Mouse (Mus musculus) spleen, adult 2 months (tissue): ENCODE measurements around the gene Olfr726. TPM values are rescaled to one million over a fixed set of nuclear protein-coding genes. Genes with fewer than 3 reads are reported as not detected.
A peak's percentile ranks its signal among the peaks of the same experiment; 100 is the strongest.

Source experiments
- DNase-seq, 2 experiments: peaks; one replicate each; pipeline versions ENCODE4 v3.0.0 to v3.0.0-alpha.2; 2012 to 2021; ENCODE audit warnings: low spot score in 2 of 2, low read depth in 1 of 2
- H3K27ac ChIP-seq: fragments of 200-500 bp; 2 replicates; pipeline ENCODE4 v1.5.1; 2012; ENCODE audit warnings: low read length, inconsistent platforms; ENCODE audit not compliant: insufficient read depth
- H3K27me3 ChIP-seq: fragments of 200-500 bp; 2 replicates; pipeline ENCODE4 v1.6.1; 2012; ENCODE audit warnings: mild to moderate bottlenecking, moderate library complexity, low read length, inconsistent platforms; ENCODE audit not compliant: control insufficient read depth, insufficient read depth
- H3K36me3 ChIP-seq: fragments of 200-500 bp; 2 replicates; pipeline ENCODE4 v1.6.1; 2012; ENCODE audit warnings: mild to moderate bottlenecking, low read length, inconsistent platforms; ENCODE audit not compliant: control insufficient read depth, insufficient read depth
- H3K4me1 ChIP-seq: fragments of 200-500 bp; 2 replicates; pipeline ENCODE4 v1.6.1; 2011; ENCODE audit warnings: inconsistent platforms; ENCODE audit not compliant: control insufficient read depth, insufficient read depth, insufficient read length
- H3K4me3 ChIP-seq: fragments of 200-500 bp; 2 replicates; pipeline ENCODE4 v1.5.1; 2011; ENCODE audit warnings: mild to moderate bottlenecking, inconsistent platforms; ENCODE audit not compliant: insufficient read depth, insufficient read length; ENCODE audit errors: extremely low read depth
- CTCF ChIP-seq: fragments of 200-500 bp; IDR thresholded peaks from 2 replicates; pipeline ENCODE4 v1.5.1; 2011; ENCODE audit warnings: mild to moderate bottlenecking, inconsistent platforms; ENCODE audit not compliant: insufficient read depth, insufficient read length, insufficient replicate concordance; ENCODE audit errors: extremely low read depth
- POLR2A ChIP-seq: fragments of 200-500 bp; IDR thresholded peaks from 2 replicates; pipeline ENCODE4 v1.6.1; 2011; ENCODE audit warnings: low read depth, low read length, inconsistent platforms
- WGBS: fragments of 180-500 bp; shearing (Covaris S2); methylation state at CpG from one replicate; pipeline ENCODE4 v1.1.7; 2018; 5-methylcytosine and 5-hydroxymethylcytosine counted together
- polyA plus RNA-seq: library from polyadenylated mRNA; depleted of rRNA; stranded (reverse); fragments of >200 nt; gene quantifications from 2 replicates; pipeline ENCODE4 v1.2.3, GENCODE M21; 2012; rRNA removed

Gene Olfr726
- not detected in 2 replicates for polyA plus RNA-seq

- TF ChIP-seq CTCF (no peak), POLR2A (no peak)
- no peak within 1 kb of the TSS for H3K4me3 ChIP-seq
- no peak within 1 kb of the TSS for H3K27ac ChIP-seq
- no peak for DNase-seq
- no peaks in the 10 kb centered on the region for H3K27me3 ChIP-seq
- no peaks in the 10 kb centered on the region for H3K36me3 ChIP-seq
- WGBS: 71% methylated on average over 1 of the region's 1 CpGs
- H3K4me1 ChIP-seq: no peaks in the 10 kb centered on the region
These were observed at the start of gene Olfr726 for GRCm38 (mm10) chr14:50090853-50091252. Olfr726 (minus strand) TSS chr14:50090953.

GRCm38 (mm10) chr14:50122886-50123285 lies 32.1 kb upstream of the Olfr726 start, which contains the start of gene Olfr727:
Olfr727 (plus strand) TSS chr14:50123186.
- Histone ChIP-seq H3K27ac (no peak within 1 kb of the TSS), H3K27me3 (no peaks in the 10 kb centered on the region), H3K4me3 (no peak within 1 kb of the TSS), H3K36me3 (no peaks in the 10 kb centered on the region), H3K4me1 (no peaks in the 10 kb centered on the region)
- 83% methylated on average over 1 of the region's 1 CpGs for WGBS
- DNase-seq: no peak
- TF ChIP-seq POLR2A (no peak), CTCF (no peak)

DNA sequence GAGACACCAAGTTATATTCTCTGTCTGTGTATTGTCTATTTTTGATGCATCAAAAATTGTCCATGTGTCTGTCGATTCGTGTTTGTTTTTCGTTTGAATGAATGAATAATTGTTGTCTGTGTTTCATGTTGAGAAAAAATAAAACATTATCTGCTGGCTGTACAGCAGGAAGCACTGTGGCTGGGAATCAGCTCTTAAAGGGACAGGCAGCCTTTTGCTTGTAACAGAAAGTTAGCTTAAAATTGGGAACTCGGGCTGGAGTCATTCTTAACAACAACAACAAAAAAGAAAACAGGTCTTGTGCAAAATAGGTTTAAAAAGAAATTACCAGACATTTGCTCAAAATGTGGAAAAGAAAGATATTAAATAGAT lies 28.0 kb downstream of the Olfr726 start:
- Histone ChIP-seq H3K27me3 (0 out of 2 replicates have a peak, but pooled peaks cover 3% of the 10 kb centered on the region), H3K36me3 (no peaks in the 10 kb centered on the region), H3K4me1 (0 out of 2 replicates have a peak, but pooled peaks cover 2% of the 10 kb centered on the region), H3K27ac (no peak overlapping the region), H3K4me3 (0 out of 2 replicates have a peak overlapping the region, but pooled peaks have one; percentile 59)
- TF ChIP-seq POLR2A: no peak
- TF ChIP-seq CTCF: no peak
- WGBS: under 1% methylated on average over 4 of the region's 4 CpGs
- no peak for DNase-seq

DNA sequence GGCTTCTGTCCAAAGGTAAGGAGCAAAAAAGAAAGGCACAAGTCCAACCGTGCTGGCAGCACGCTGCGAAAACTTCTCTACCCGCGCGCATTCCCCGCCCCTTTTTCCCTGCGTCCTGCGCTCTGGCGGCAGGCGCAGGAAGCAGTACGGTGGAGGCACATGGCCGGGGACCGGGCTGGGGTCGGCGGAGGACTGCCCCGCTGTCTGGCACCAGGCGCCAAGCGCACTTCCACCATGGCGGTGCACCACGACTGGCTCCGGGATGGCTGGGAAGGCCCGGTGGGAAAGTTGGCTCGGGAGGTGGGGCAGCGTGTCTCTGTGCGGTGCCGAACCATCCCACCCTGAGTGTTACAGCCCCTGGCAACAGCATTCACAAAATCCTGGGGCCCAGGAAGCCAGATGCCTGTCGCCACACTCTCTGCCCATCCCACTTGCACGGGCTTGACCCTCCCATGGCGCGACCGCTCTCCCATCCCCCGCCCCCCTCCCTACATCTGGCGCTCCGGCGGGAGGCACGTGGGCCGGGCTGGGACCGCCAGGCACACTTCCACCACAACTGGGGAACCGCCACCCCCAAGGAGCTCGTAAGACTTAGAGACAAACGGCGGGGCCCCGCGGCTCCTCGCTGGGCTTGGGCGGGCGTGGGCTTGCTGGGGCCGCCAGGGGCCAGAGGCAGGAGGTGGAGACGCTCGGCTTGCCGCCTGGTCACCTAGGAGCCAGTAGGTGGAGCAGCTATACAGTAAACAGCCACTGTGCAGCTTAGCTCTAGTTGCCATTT lies 28.6 kb downstream of the Olfr726 start:
- no peak for DNase-seq
- H3K4me3 ChIP-seq: peak overlapping the region; percentile 59
- no peak overlapping the region for H3K27ac ChIP-seq
- 4% methylated on average over 52 of the region's 52 CpGs for WGBS
- 0 out of 2 replicates have a peak, but pooled peaks cover 3% of the 10 kb centered on the region for H3K27me3 ChIP-seq
- H3K36me3 ChIP-seq: no peaks in the 10 kb centered on the region
- no peak for TF ChIP-seq CTCF
- TF ChIP-seq POLR2A: no peak
- 0 out of 2 replicates have a peak, but pooled peaks cover 2% of the 10 kb centered on the region for H3K4me1 ChIP-seq

DNA sequence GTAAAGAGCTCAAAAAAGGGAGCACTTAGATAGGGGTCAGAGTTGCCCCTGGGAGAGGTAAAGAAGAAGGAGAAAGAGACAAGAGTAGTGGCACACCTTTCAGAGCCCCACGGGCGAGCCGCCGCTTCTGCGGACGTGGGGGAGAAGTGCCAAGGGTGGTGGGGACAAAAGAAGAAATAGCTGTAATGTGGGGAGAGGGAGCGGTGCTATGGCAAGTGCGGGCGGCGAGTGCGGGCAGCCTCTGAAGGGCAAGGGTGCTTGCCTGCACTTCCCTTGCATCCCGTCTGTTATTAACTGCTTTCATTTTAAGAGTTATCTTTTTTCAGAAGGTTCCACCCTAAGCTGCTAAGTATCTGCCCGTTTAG lies 29.2 kb downstream of the Olfr726 start:
- DNase-seq: no peak
- Histone ChIP-seq H3K27me3 (0 out of 2 replicates have a peak, but pooled peaks cover 3% of the 10 kb centered on the region), H3K27ac (no peak overlapping the region), H3K36me3 (no peaks in the 10 kb centered on the region), H3K4me1 (0 out of 2 replicates have a peak, but pooled peaks cover 2% of the 10 kb centered on the region), H3K4me3 (peak overlapping the region; percentile 59)
- TF ChIP-seq POLR2A: no peak
- no peak for TF ChIP-seq CTCF
- 1% methylated on average over 11 of the region's 13 CpGs for WGBS

DNA sequence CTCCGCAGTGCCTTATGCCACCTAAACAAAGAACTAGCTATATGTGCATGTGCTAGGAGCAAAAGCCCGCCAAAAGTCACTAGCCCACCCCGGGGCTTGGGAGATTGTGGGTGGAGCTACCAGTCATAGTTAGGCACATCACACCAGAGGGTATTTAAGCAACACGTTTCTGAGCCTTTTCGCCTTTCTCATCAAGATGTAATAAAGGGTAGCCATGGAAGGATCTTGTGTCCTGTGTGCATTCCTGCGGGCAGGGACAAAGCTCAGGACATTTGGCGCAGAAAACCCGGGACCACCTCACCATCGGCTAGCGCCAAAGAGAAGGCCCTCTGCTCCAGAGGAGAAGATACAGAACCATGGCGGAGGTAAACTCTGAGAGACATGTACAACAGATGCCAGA lies 29.6 kb downstream of the Olfr726 start:
- Histone ChIP-seq H3K27me3 (0 out of 2 replicates have a peak, but pooled peaks cover 3% of the 10 kb centered on the region), H3K4me1 (0 out of 2 replicates have a peak, but pooled peaks cover 2% of the 10 kb centered on the region), H3K27ac (no peak overlapping the region), H3K4me3 (no peak overlapping the region), H3K36me3 (no peaks in the 10 kb centered on the region)
- no peak for DNase-seq
- no peak for TF ChIP-seq POLR2A
- TF ChIP-seq CTCF: no peak
- WGBS: 19% methylated on average over 11 of the region's 11 CpGs

DNA sequence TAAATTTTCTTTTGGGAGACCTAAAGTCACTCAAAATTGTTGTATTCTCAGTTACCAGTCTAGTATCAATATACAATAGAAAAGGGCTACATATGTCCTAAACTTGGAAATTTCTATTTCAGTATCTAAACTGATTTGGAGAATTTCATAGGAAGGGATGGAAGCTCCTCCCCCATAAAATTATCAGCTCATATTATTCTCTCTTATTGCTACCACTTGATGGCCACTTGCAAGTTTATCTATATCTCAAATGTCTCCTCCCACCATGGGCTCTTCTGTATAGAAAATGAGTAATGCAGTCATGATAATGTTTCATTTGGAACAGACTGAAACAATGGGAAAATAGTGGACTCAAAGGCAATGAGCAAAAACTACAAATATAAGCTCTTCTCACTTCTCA lies 50.5 kb downstream of the Olfr726 start, which contains the start of gene Olfr725:
Gene Olfr725 (minus strand): TSS at position 101 of the 400 bp plus-strand sequence.
- TF ChIP-seq POLR2A: no peak
- no peak for TF ChIP-seq CTCF
- Histone ChIP-seq H3K4me1 (no peaks in the 10 kb centered on the region), H3K36me3 (no peaks in the 10 kb centered on the region), H3K4me3 (no peak within 1 kb of the TSS), H3K27ac (no peak within 1 kb of the TSS), H3K27me3 (no peaks in the 10 kb centered on the region)
- no peak for DNase-seq

Other genes with a start within 250 kb of the Olfr726 start
- not detected in 2 replicates for gene Olfr722, start 189.0 kb downstream of the Olfr726 start, polyA plus RNA-seq
- gene Olfr723, start 159.2 kb downstream of the Olfr726 start, polyA plus RNA-seq: not detected in 2 replicates
- not detected in 2 replicates for gene Olfr724, start 127.7 kb downstream of the Olfr726 start, polyA plus RNA-seq
- gene Olfr725, start 50.6 kb downstream of the Olfr726 start, polyA plus RNA-seq: not detected in 2 replicates
- gene Olfr727, start 32.2 kb upstream of the Olfr726 start, polyA plus RNA-seq: not detected in 2 replicates
- gene Olfr728, start 51.7 kb upstream of the Olfr726 start, polyA plus RNA-seq: not detected in 2 replicates
- not detected in 2 replicates for gene Olfr729, start 62.0 kb upstream of the Olfr726 start, polyA plus RNA-seq
- gene Olfr730, start 97.2 kb upstream of the Olfr726 start, polyA plus RNA-seq: not detected in 2 replicates
- not detected in 2 replicates for gene Olfr731, start 150.9 kb upstream of the Olfr726 start, polyA plus RNA-seq
- gene Olfr732, start 193.3 kb upstream of the Olfr726 start, polyA plus RNA-seq: not detected in 2 replicates
- not detected in 2 replicates for gene Olfr733, start 210.6 kb upstream of the Olfr726 start, polyA plus RNA-seq
- not detected in 2 replicates for gene Olfr734, start 235.8 kb upstream of the Olfr726 start, polyA plus RNA-seq